Mouse (Mus musculus): ENCODE measurements at regions not wholly inside any gene's neighbourhood (a gene's known extent, or its start where the extent isn't known, plus 50 kb on each side); places are given as distances from the start of the nearest gene placed in this dataset.

DNA sequence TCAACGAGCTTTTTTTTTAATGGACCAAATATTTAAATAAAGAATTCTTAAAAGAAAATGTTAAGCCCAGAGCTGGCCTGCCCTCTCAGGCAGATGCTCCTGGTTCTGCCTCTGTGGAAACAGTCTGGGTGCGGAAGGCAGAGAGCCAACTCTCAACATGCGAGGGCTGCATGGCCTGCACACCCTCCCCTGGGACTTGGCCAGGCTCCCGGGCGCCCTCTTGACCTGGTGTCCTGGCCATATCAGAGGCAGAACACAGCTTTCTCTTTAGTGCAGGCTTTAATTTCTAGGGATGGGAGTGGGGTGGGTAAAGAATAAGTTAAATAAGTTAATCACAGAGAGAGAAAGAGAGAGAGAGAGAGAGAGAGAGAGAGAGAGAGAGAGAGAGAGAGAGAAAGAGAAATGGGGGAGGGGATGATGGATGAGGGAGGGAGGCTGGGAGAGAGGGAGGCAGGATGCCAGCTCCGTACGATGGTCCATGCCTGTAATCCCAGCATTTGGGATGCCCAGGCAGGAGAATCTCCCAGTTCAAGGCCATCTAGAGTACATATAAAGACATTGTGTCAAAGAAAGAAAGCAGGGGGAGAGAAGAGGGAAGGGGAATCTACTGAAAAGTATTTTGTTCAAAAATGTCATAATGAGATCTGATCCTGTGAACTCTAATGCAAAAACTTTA, 123.2 kb upstream of the Plekha5 start:
- DNase-seq (ENCODE audit: low spot score): peak; percentile 76

DNA sequence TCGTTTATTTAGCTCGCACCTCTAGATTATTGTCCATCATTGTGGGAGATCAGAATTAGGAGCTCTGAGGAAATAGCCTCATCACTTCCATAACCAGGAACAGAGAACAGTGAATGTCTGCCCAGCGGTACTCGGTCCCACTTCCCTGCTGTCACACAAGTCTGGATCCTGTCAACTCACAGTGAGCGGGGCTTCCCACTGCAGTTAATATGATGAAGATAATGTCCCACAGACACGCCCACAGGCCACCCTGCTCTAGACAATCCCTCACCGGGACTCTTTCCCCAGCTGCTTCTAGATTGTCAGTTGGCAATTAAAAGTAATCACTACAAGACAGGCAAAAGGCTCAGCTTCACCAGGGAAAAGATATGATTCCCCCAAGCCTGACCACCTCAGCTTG, 124.2 kb upstream of the Plekha5 start:
- DNase-seq (ENCODE audit: low spot score): no peak

DNA sequence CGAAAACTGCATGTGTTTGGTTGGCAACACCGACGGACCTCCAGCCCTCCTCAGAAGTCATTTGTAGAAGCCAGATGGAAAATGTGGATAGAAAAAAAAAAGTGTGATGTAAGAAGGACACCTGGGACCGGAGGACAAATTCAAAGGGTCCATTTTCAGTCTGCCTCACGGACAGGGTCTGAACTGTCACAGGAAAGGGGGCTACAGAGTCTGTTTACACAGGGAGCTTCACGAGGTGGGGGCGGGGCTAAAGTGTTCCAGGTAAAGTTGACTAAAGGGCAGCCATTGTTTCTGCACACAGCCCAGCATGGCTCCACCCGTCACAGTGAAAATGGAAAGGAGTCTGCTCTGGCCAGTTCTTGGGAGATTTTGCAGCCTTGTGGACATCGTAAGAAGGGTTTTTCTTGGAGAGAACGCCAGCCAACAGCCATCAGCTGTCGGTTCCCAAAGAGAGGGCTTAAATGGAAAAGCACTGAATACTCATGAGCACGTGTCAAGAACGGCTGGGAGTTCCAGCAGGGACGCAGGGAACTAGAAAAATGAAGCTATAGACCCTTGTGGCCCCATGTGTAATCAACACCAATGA, 125.8 kb upstream of the Plekha5 start:
- DNase-seq (ENCODE audit: low spot score): no peak

DNA sequence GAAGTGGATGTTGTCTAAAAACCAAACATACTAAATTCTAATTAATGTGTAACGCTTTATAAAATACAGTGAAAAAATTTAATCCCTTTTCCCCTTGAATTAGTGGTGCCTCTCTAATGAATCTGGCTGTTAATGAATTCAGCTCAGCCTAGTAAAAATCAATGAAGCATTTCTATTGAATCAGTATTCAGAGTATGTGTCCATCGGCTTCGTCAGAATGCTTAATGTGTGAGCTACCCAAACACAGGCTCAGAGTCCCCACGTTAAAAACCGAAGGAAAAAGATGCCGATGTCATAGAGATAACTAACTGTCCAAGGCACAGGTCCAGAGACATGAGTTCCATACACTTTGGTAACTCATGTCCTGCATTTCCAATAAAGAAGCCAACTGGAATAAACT, 126.3 kb upstream of the Plekha5 start:
- no peak for DNase-seq (ENCODE audit: low spot score)

DNA sequence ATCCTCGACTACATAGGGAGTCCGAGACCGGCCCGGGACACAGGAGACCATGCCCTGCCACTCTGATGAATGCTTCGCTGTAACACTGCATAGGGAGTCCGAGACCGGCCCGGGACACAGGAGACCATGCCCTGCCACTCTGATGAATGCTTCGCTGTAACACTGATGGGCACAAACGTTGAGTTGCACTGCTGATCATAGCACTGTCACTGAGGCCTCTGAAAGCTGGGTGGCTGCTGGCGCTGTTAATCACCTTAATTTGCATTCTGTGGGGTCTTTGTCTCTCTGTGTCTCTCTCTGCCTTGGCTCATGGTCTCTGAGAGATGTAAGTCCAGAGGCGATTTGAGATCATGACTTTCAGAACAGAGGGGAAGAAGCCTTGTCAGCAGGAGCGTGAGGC, 133.7 kb upstream of the Plekha5 start:
- DNase-seq (ENCODE audit: low spot score): no peak

DNA sequence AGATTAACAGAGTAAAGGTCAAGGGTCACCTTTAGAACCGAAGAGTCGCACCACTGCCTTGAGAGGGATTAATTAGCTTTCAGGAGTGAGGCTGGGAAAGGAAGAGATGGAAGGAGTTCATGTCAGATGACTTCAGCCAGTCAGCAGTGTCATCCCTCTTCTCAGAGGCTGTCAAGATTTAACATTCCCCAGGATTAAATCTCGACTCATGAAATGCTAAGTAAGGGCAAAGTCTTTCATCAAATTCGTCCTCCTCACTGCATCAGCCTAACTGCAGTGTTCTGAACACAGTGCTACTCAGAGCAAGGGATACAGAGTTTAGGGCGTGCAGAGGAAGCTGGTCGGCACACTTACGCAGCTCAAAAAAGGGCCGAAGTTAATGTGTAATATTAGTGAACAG, 135.1 kb upstream of the Plekha5 start:
- DNase-seq (ENCODE audit: low spot score): no peak

DNA sequence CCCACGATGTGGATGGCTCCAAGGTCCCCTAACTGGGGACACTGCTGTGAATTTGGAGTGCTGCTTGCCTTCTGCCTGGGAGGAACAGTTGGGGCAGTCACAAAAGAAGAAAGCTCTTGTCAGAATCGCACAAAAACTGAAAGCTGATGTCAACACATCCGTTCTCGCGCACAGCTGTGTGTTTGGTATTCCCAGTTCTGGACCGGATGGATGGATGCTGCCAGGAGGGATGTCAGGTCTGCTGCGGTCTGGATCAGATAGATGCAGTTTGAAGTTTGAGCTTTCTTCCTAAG, 141.6 kb upstream of the Plekha5 start:
- DNase-seq (ENCODE audit: low spot score): no peak

DNA sequence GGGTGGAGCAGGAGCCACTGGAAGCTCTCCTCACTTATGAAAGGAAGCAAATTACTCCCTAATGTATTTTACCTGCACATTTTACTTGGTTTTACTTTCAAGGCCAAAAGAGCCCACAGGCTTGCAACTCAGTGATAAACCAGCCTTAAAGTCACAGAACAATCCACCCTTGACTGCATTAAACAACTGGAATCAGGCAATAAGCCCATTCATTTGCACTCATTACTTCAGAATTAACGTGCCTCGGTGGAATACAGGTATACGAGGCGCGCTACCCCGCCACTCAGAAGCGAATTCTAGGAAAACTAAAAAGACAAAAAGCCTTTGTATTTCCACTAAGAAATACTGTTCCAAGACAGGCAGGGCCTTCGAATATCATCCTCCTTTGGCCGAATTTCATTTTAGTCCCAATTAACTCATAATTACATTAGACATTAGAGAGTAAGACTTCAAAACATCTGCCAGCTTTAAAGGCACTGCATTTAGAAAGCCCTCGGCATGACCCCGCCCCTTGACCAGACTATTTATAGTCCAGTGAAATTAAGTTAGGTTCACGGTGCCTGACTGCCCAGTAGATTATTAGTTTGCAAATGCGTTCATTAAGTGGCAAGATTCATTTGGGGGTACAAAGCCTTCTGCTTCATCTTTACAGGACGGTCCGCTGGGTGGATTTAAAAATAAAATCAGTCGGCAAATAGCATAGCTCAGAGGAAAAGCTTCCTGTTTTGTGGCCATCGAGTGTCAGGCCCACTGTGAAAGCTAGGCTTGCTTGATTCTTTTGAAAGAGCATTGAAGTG, 142.2 kb upstream of the Plekha5 start:
- DNase-seq (ENCODE audit: low spot score): no peak

DNA sequence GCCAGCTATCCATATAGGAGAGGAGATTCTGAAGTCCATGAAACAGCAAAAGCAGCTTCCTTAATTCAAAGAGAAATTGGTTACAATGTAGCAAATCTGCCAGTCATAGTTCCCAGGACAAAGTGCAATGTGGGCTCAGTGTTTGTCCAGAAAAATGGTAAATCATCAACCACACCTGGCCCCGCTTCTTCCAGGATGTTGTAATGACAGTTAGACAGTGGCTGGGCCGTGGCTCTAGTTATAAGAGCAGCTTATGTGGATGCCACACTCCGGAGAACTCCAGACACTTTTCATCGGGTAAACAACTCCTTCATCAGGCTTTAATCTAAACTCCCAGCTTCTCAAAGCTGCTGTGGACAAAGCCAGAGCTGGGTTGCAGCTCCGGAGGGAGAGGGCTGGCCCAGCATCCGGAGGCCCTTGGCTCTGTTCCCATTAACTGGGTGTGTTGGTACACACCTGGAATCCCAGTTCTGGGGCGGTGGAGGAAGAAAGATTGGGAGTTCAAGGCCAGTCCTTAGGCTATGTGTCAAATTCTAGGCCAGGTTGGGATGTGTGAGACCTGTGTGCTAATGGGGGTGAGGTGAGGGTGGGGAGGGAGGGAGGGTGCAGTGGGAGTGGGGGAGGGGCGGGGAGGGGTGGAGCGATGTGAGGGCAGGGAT, 142.9 kb upstream of the Plekha5 start:
- DNase-seq (ENCODE audit: low spot score): no peak

DNA sequence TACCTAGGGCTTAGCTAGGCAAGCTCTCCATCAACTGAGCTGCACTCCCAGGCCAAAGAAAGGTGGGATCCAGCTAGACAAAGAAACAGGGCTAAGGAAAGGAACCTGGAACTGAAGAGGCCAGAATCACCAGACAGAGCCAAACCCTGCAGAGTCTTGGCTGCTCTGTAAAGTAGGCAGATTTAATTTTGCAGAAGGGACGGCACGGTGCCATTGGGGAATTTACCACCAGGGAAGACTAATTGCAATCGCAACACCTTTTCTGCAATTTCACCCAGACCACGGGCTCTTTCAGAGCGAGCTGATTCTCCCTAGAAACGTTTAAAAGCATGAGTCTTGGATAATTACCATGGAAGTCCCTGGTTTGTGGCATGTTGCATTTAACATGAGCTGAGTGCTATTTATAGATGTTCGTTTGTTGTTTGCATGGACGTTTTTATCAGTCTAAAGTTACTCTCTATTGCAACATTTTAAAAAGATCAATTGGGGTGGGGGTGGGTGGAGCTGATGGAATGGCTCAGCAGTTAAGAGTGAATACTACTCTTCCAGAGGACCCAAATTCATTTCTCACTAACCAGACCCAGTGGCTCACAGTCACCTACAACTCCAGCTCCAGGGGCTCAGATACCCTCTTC, 144.0 kb upstream of the Plekha5 start:
- no peak for DNase-seq (ENCODE audit: low spot score)

DNA sequence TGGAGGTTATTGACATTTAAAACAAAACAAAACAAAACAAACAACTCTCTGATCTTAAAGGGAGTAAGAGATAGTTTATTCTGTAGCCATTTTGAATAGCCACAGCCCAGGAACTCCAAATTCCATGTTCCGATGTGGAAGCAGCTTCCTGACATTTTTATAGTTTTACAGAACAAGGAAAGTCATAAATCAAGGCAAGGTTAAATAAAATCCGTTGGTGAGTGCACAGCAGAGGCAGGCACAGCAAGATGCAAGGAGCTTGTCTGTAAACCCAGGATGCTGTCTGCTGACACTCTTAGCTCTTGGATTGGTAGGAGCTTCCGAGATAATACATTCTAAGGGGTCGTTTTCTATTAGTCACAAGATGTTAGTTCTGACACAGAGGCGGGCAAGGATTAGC, 145.1 kb upstream of the Plekha5 start:
- DNase-seq (ENCODE audit: low spot score): no peak

DNA sequence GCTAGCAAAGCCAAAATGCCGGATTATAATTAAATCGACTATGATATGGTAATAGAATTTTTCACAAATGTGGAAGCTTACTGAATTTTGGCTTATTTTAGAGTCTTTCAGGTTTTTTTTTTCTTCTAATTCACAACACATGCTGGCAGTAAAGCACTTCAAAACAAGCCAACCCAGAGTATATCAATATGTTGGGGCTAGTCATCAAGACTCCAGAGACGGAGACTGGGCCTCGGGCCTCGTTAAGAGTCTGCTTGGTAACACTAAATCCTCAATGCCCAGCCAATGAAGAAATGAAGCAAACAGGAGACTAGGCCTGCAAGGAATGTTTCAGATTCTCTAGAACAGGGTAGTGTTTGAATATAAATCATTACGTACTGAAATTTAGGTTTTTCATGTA, 153.3 kb upstream of the Plekha5 start:
- no peak for DNase-seq (ENCODE audit: low spot score)

DNA sequence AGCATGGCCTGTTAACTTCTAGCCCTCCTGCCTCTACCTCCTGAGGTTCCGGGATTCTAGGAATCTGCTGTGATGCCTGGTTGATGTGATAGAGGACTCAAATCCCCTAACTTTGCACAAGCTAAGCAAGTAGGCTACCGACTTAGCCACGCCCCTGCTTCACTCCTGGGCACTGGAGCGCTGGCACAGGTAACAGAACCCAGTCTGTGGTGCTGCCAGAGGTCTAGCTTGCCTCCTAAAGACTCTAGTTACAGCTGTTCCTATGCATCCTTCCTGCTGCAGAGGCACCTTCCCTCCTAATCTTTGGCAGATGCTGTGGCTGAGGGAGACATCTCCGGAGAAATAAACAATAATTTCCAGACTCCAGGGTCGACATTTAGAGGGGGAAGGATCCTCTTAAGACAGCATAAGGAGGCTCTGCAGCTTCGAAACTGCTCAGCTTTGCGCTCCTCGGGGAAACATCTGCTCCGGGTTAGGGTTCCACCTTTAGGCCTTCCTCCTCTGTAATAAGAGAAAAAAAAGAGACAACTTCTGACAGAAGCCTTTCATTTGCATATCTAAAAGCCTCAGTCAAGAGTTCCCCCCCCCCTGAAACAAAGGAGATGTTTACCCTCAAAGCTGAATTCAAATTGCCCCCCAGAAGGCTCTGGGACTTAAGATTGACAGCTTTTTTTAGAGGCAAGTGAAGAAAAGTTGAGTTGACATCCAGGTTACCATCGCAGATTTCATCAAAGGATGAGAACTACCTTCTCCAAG, 155.4 kb upstream of the Plekha5 start:
- no peak for DNase-seq (ENCODE audit: low spot score)

DNA sequence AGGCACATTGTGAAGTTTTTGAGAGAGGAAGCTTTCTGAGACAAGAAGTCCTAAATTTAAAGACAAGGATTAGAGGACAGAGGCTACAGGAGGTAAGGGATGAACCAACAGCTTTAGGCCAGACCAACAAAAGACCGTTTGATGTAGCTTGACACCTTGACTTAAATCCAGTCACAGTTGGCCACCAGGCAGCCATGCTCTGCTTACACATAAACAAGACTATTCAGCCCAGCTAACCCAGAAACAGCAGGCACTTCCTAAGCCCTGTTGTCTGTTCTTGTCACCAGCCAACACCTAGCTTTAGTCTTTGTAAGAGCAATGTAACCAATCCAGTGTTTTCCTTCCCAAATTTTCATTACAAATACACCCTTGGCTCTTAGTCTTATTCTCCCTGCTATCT, 159.9 kb upstream of the Plekha5 start:
- no peak for DNase-seq (ENCODE audit: low spot score)

DNA sequence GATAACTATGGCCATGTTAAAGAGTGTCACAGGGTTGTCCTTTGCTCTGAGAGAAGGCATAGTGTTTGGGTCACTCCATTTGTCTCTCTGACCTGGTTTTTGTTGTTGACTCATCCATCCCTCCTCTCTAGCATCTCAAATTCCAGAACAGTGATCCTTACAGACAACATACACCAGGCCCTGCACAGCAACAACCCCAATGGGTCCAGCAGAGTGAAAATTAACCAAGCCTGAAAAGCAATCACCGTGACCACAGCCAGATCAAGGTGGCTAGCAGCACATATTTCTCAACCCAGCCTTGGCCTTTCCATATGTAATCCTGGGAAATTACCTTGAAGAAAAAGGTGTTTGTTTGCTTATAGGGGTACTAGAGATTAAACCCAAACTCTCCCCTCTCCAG, 162.0 kb upstream of the Plekha5 start:
- no peak for DNase-seq (ENCODE audit: low spot score)

DNA sequence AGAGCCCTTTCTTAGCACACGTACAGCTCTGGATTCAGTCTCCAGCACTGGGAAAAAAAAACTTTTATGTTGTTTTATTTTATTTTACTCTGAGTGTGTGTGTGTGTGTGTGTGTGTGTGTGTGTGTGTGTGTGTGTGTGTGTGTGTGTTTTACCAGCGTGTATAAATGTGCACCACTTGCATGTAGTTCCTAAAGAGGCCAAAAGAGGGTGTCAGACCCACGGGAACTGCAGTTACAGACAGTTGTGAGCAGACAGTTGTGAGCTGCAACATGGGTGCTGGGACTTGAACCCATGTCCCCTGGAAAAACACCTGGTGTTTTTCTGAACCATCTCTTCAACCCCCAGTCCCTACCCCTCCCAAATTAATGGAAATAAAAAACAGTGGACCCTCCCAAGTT, 165.1 kb upstream of the Plekha5 start:
- no peak for DNase-seq (ENCODE audit: low spot score)

DNA sequence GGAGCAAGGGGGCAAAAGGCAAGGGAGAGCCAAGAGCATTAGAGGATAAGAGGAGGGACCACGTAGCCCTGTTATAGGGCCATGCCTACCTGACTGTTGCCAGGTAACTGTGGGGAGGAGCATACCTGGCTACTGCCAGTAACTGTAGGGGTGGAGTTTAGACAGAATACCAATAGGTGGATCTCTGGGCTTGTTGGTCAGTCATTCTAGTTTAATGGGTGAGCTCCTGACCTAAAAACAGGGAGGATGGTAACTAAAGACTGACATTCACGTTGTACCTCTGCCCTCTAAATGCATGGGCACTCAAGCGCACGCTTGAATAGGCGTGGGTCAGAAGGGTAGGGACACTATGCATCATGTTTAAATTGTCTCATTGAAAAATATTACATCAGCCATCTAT, 165.8 kb upstream of the Plekha5 start:
- no peak for DNase-seq (ENCODE audit: low spot score)

DNA sequence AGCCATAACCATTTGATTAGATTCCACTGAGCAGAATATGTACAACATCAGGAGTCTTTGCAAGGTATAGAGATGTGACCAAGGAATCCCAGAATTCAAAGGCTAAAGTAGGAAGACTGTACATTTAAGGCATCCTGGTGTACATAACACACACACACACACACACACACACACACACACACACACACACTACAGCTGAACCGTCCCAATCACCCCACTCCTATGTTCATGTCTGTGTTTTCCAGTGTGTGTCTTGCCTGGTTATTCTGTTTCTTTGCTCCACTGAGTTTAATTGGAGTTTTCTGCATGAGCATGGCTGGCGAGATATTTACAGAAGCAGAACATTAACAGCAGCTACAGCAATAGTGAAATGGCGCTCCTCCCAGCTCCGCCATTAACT, 172.3 kb upstream of the Plekha5 start:
- DNase-seq (ENCODE audit: low spot score): no peak

DNA sequence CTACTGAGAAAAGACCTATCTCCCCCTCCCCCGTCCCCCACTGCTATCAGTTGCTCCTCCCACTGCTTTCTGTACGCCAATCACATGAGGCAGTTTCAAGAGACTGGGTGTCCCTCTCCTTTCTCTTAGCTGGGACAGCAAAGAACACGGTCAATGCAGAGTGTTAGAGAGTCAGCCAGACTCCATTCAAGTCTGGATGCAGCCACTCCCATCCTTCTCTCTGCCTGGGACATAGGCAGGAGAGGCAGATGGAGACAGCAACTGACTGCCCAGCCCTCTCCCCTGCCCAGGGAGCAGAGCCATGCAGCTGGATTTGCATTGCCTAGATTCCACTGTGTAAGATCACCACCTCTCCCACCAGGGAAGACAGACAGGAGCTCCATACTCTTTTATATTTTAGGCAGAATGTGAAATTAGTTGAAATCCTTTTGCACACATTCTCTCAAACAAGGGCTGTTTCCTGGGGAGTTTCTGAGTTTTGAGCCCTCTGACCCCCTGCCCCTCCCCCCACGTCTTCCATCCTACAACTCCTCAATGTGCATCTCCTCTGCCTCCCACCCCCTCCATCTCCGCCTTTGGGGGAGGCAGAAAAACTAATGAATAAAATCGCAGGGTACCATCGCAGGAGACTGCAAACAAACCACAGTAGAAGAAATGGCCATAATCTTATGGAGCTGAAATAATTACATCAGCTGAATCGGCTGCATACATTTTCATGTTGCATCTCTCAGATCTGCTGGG, 180.3 kb upstream of the Plekha5 start:
- no peak for DNase-seq (ENCODE audit: low spot score)

DNA sequence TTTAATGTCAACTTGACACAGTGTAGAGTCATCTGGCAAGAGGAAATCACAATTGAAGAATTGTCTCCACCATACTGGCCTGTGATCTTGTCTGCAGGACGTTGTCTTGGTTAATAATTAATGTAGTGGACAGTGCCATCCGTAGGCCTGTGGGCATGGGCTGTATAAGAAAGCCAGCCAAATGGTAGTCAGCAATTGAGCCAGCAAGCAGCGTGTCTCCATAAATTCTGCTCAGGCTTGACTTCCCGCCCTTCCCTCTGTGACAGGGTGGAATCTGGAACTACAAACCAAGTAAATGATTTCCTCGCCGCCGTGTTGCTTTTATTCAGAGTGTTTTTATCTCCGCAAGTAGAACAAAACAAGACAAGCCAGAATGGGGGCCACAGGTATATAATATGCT, 184.5 kb upstream of the Plekha5 start:
- DNase-seq (ENCODE audit: low spot score): no peak

DNA sequence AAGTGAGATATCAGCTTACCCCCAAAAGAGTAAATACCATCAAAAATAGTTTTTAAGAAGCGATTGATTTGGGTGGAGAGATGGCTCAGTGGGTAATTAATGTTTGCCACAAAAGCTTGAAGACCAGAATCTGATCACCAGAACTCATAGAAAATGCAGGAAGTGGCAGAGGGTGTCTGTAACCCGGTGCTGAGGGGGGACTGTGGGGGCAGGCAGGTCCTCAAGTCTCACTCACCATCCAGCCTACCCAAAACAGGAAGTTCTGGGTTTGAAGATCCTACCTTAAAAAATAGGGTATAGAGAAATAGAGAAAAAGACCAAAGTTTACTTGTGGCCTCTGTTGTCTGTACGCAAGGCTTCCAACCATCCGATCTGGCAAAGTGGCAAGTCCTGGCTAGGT, 190.3 kb upstream of the Plcz1 start:
- DNase-seq (ENCODE audit: low spot score): no peak

All from ovary, postnatal 36 days (tissue).